Mouse (Mus musculus) embryonic fibroblast, embryonic 13.5 days (primary cell): ENCODE measurements around the gene Brms1l.

Experiments
- CTCF ChIP-seq: IDR thresholded peaks from 2 replicates; pipeline ENCODE4 v1.5.1; 2011; ENCODE audit warnings: mild to moderate bottlenecking, control low read depth, low read length, moderate library complexity, borderline replicate concordance; ENCODE audit not compliant: insufficient read depth
- POLR2A ChIP-seq: IDR thresholded peaks from 2 replicates; pipeline ENCODE4 v1.6.1; 2011; ENCODE audit warnings: low read depth, mild to moderate bottlenecking, control low read depth, low read length, moderate library complexity

DNA sequence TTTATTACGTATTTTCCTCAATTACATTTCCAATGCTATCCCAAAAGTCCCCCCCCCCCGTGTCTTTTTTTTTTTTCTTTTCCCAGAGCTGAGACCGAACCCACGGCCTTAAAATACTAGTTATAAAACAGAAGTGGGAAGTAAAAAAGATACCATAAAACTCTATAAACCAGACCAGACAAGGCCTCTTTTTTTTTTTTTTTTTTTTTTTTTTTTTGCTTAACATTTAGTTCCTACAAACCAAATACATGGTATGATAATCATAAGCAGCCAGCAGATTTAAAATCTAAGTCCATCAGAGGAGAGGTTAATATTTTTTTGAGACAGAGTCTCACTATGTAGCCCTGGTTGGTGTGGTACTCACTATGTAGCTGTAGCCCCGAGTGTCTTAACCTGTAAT is 19.6 kb upstream of the Brms1l start:
- TF ChIP-seq POLR2A (no peak), CTCF (no peak)
